ENCODE assay signal across 26 mouse cellular contexts in the genomic region with DNA sequence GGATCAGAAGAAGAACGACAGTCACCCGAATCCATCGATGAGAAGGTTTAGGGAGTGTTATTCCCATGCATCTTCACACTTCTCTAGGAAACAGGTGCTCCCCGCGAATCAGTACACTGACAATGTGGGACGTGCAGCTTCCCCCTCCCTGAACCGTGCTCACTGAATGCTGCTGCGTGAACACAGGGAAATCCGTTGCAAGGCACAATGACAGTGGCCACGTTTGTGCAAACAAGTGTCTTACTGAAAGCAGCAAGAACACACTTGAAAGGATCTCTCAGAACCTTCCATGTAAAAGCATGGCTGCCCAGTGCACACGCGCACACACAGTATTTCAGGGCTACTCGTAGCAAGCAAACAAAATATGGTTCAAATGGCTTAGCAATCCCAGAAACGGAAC.
A peak's percentile ranks its signal among the peaks of the same experiment; 100 is the strongest.
DNase-seq lines count a peak whose midpoint lies in the region; ATAC-seq lines count a peak whose summit lies in the region.
"Had no signal": no experiment of that assay in that cellular context is flagged by ENCODE, and none has a peak within 500 bp of the region (broad histone marks: within the 10 kb centered on the region; RNA-seq: fewer than 3 reads in every experiment).

No protein-coding gene starts in this region.

- H3K27ac ChIP-seq in forebrain, embryonic 14.5 days (ENCODE audit: low read depth, low read length): peak overlapping the region; percentile 63
- H3K27ac ChIP-seq in forebrain, embryonic 11.5 days (ENCODE audit: low read depth, low read length): no peak overlapping the region
- H3K27ac ChIP-seq in hindbrain, embryonic 12.5 days: peak overlapping the region; percentile 12; the same call in 1 of the 2 replicates
- H3K27ac ChIP-seq in hindbrain, embryonic 13.5 days: no peak overlapping the region
- H3K27ac ChIP-seq: heart, embryonic 13.5 days; layer of hippocampus, adult 2 months; liver, embryonic 12.5 days; neural tube, embryonic 12.5 days; stomach, postnatal 0 days had no signal

- no peak overlapping the region for H3K4me2 ChIP-seq in forebrain, embryonic 14.5 days (ENCODE audit: low read length)
- H3K4me2 ChIP-seq in forebrain, embryonic 11.5 days (ENCODE audit: low read depth, low read length, severe bottlenecking): no peak overlapping the region
- no peak overlapping the region for H3K4me2 ChIP-seq in hindbrain, embryonic 12.5 days (replicated peaks)
- no peak overlapping the region for H3K4me2 ChIP-seq in hindbrain, embryonic 13.5 days
- H3K4me2 ChIP-seq: heart, embryonic 13.5 days; liver, embryonic 12.5 days; midbrain, embryonic 11.5 days; neural tube, embryonic 12.5 days had no signal

- H3K9ac ChIP-seq in forebrain, embryonic 14.5 days (ENCODE audit: low read length): no peak overlapping the region
- H3K9ac ChIP-seq in forebrain, embryonic 11.5 days (ENCODE audit: low read length): no peak overlapping the region
- H3K9ac ChIP-seq in hindbrain, embryonic 12.5 days: no peak overlapping the region
- H3K9ac ChIP-seq in hindbrain, embryonic 13.5 days: no peak overlapping the region
- H3K9ac ChIP-seq: heart, embryonic 13.5 days; liver, embryonic 12.5 days; liver, postnatal 0 days; neural tube, embryonic 12.5 days had no signal

- no peaks in the 10 kb centered on the region for H3K27me3 ChIP-seq in forebrain, embryonic 14.5 days (replicated peaks; ENCODE audit: control insufficient read depth, insufficient read depth, low read length)
- H3K27me3 ChIP-seq in forebrain, embryonic 11.5 days (ENCODE audit: control insufficient read depth, insufficient read depth, low read length): no peaks in the 10 kb centered on the region
- no peaks in the 10 kb centered on the region for H3K27me3 ChIP-seq in hindbrain, embryonic 12.5 days
- H3K27me3 ChIP-seq in hindbrain, embryonic 13.5 days: no peaks in the 10 kb centered on the region
- H3K27me3 ChIP-seq: heart, embryonic 13.5 days; liver, embryonic 12.5 days; neural tube, embryonic 12.5 days had no signal

- no peaks in the 10 kb centered on the region for H3K36me3 ChIP-seq in forebrain, embryonic 14.5 days (ENCODE audit: control insufficient read depth, insufficient read depth, low read length)
- H3K36me3 ChIP-seq in forebrain, embryonic 11.5 days (ENCODE audit: control insufficient read depth, insufficient read depth, low read length): no peaks in the 10 kb centered on the region
- H3K36me3 ChIP-seq in hindbrain, embryonic 12.5 days: no peaks in the 10 kb centered on the region
- H3K36me3 ChIP-seq in hindbrain, embryonic 13.5 days: no peaks in the 10 kb centered on the region
- H3K36me3 ChIP-seq: G1E; heart, embryonic 13.5 days; liver, embryonic 12.5 days; neural tube, embryonic 12.5 days had no signal

- WGBS in forebrain, embryonic 14.5 days: 76% methylated on average over 14 of the region's 14 CpGs
- 85% methylated on average over 14 of the region's 14 CpGs for WGBS in forebrain, embryonic 11.5 days
- 81% methylated on average over 14 of the region's 14 CpGs for WGBS in hindbrain, embryonic 12.5 days
- 77% methylated on average over 14 of the region's 14 CpGs for WGBS in hindbrain, embryonic 13.5 days

- H3K4me3 ChIP-seq in forebrain, embryonic 14.5 days (ENCODE audit: low read depth, low read length): no peak overlapping the region
- H3K4me3 ChIP-seq in forebrain, embryonic 11.5 days (ENCODE audit: low read depth, low read length): no peak overlapping the region
- no peak overlapping the region for H3K4me3 ChIP-seq in hindbrain, embryonic 12.5 days
- H3K4me3 ChIP-seq in hindbrain, embryonic 13.5 days: no peak overlapping the region
- H3K4me3 ChIP-seq: heart, embryonic 13.5 days; layer of hippocampus, adult 2 months; liver, embryonic 12.5 days; neural tube, embryonic 12.5 days had no signal

- no peaks in the 10 kb centered on the region for H3K9me3 ChIP-seq in forebrain, embryonic 14.5 days (replicated peaks; ENCODE audit: control insufficient read depth, low read length)
- H3K9me3 ChIP-seq in forebrain, embryonic 11.5 days (ENCODE audit: control insufficient read depth, low read length): no peaks in the 10 kb centered on the region
- no peaks in the 10 kb centered on the region for H3K9me3 ChIP-seq in hindbrain, embryonic 12.5 days (replicated peaks)
- no peaks in the 10 kb centered on the region for H3K9me3 ChIP-seq in hindbrain, embryonic 13.5 days
- H3K9me3 ChIP-seq: G1E; heart, embryonic 13.5 days; liver, embryonic 12.5 days; neural tube, embryonic 12.5 days had no signal

- no peak for DNase-seq in forebrain, embryonic 14.5 days (ENCODE audit: low spot score)
- DNase-seq in forebrain, embryonic 11.5 days (ENCODE audit: low spot score): no peak
- peak; percentile 15 for DNase-seq in right cerebral cortex, adult 18-20 months
- DNase-seq in right cerebral cortex, postnatal 4 days: no peak
- DNase-seq in urinary bladder, postnatal 14 days (ENCODE audit: low spot score): no peak
- DNase-seq: adrenal gland, adult 8-10 months; cerebellum, adult 11 months; cerebellum, adult 9-10 months; cerebellum, postnatal 36 days; gastrocnemius, postnatal 10 days; heart, postnatal 10 days; kidney, adult 18-20 months; kidney, postnatal 36 days; liver, postnatal 0 days; lung, postnatal 36 days had no signal

- no peaks in the 10 kb centered on the region for H3K4me1 ChIP-seq in forebrain, embryonic 14.5 days (ENCODE audit: control insufficient read depth, insufficient read depth, low read length)
- no peaks in the 10 kb centered on the region for H3K4me1 ChIP-seq in forebrain, embryonic 11.5 days (replicated peaks; ENCODE audit: control insufficient read depth, insufficient read depth, low read length)
- 0 out of 2 replicates have a peak, but pooled peaks cover 2% of the 10 kb centered on the region for H3K4me1 ChIP-seq in hindbrain, embryonic 12.5 days
- H3K4me1 ChIP-seq in hindbrain, embryonic 13.5 days (replicated peaks): peaks cover 6% of the 10 kb centered on the region; the same call in 1 of the 2 replicates
- H3K4me1 ChIP-seq: heart, embryonic 13.5 days; liver, embryonic 12.5 days; neural tube, embryonic 12.5 days had no signal

- no peak for ATAC-seq in forebrain, embryonic 14.5 days
- no peak for ATAC-seq in forebrain, embryonic 11.5 days (replicated peaks; ENCODE audit: low FRiP score)
- ATAC-seq in hindbrain, embryonic 12.5 days (ENCODE audit: low FRiP score): no peak
- ATAC-seq in hindbrain, embryonic 13.5 days (ENCODE audit: low FRiP score): no peak
- ATAC-seq: hindbrain, embryonic 16.5 days; liver, embryonic 12.5 days; liver, postnatal 0 days; midbrain, embryonic 16.5 days had no signal

Comparison
In these comparisons a context has a peak if more than half of its experiments do, and no peak if none do; other contexts are left out.
1. H3K27ac ChIP-seq: peak in forebrain, embryonic 14.5 days (single experiment) and hindbrain, embryonic 12.5 days (single experiment); none in forebrain, embryonic 11.5 days (single experiment) and hindbrain, embryonic 13.5 days (single experiment).